Mouse (Mus musculus) heart, embryonic 16.5 days (tissue): ENCODE measurements around the gene Mocs3. TPM values are rescaled to one million over a fixed set of nuclear protein-coding genes. Genes with fewer than 3 reads are reported as not detected.

Source experiments
- ATAC-seq: fragments of 200-750 bp; cut with Nextera tagmentation; replicated peaks from 2 replicates; pipeline ENCODE4 v1.8.0; 2017; ENCODE audit warnings: moderate number of reproducible peaks; ENCODE audit not compliant: insufficient read depth, low FRiP score; ENCODE audit errors: extremely low read depth
- H3K27ac ChIP-seq: fragments of 300-500 bp; sonication (generic); 2 replicates; pipeline ENCODE4 v1.5.1; 2014; ENCODE audit warnings: mild to moderate bottlenecking, low read length, control low read depth, moderate library complexity
- H3K27me3 ChIP-seq: fragments of 300-500 bp; sonication (generic); 2 replicates; pipeline ENCODE4 v1.6.1; 2014; ENCODE audit warnings: low read length, mixed read lengths; ENCODE audit not compliant: control insufficient read depth, insufficient read depth
- H3K36me3 ChIP-seq: fragments of 300-500 bp; sonication (generic); 2 replicates; pipeline ENCODE4 v1.6.1; 2014; ENCODE audit not compliant: control insufficient read depth, insufficient read depth
- H3K4me1 ChIP-seq: fragments of 300-500 bp; sonication (generic); 2 replicates; pipeline ENCODE4 v1.6.1; 2014; ENCODE audit warnings: low read length, mixed read lengths; ENCODE audit not compliant: control insufficient read depth, insufficient read depth
- H3K4me2 ChIP-seq: fragments of 300-500 bp; sonication (generic); 2 replicates; pipeline ENCODE4 v1.6.1; 2014; ENCODE audit warnings: low read depth, mild to moderate bottlenecking, control low read depth, low read length
- H3K4me3 ChIP-seq: fragments of 300-500 bp; sonication (generic); 2 replicates; pipeline ENCODE4 v1.5.1; 2014; ENCODE audit warnings: mild to moderate bottlenecking, control low read depth, low read length
- H3K9ac ChIP-seq: fragments of 300-500 bp; sonication (generic); 2 replicates; pipeline ENCODE4 v1.6.1; 2014; ENCODE audit warnings: low read length, control low read depth
- H3K9me3 ChIP-seq: fragments of 300-500 bp; sonication (generic); replicated peaks from 2 replicates; pipeline ENCODE4 v1.6.1; 2016; ENCODE audit warnings: low read length; ENCODE audit not compliant: control insufficient read depth
- WGBS: fragments of 180-500 bp; shearing (Covaris S2); extraction: QIAGEN DNeasy Blood & Tissue Kit; methylation state at CpG from one replicate; pipeline ENCODE4 v1.1.7; 2014; 5-methylcytosine and 5-hydroxymethylcytosine counted together
- polyA plus RNA-seq: library from polyadenylated mRNA; unstranded; fragments of >200 nt; fragmentation: Nextera tagmentation; extraction: Ambion mirVana; gene quantifications from 2 replicates; pipeline ENCODE4 v1.2.1, GENCODE M21; 2015

Gene Mocs3
- polyA plus RNA-seq, 1 experiment from 2014 or later, result 4.3 TPM

DNA sequence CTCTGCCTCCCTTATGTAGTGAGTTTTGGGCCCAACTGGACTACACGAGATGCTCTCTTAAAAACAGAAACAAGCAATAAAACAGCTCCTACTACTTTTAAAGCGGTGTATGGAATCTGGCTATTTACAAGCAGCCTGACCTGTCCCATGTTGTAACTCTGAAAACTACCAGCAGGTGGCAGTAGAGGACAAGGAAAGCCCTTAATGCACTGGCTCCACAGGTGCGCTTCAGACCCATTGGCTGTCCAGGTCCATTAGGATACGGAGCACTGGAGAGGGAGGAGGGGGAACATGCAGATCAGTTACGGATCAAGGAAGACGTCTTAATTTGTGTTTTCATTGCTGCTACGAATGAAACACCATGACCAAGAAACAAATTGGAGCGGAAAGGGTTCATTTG, 19.8 kb downstream of the Mocs3 start:
- H3K4me1 ChIP-seq, result no peaks in the 10 kb centered on the region
- no peak for ATAC-seq
- no peak overlapping the region for H3K9ac ChIP-seq
- peaks cover 28% of the 10 kb centered on the region for H3K27me3 ChIP-seq
- no peak overlapping the region for H3K27ac ChIP-seq
- H3K36me3 ChIP-seq, result no peaks in the 10 kb centered on the region
- WGBS, result 16% methylated on average over 8 of the region's 8 CpGs
- no peak overlapping the region for H3K4me2 ChIP-seq
- no peak overlapping the region for H3K4me3 ChIP-seq
- H3K9me3 ChIP-seq, result no peaks in the 10 kb centered on the region

- no peaks in the 10 kb centered on the region for H3K4me1 ChIP-seq
- ATAC-seq, result no peak
- no peak overlapping the region for H3K27ac ChIP-seq
- no peak overlapping the region for H3K4me3 ChIP-seq
- WGBS, result 10% methylated on average over 16 of the region's 16 CpGs
- no peak overlapping the region for H3K4me2 ChIP-seq
- no peaks in the 10 kb centered on the region for H3K36me3 ChIP-seq
- no peak overlapping the region for H3K9ac ChIP-seq
- peaks cover 30% of the 10 kb centered on the region for H3K27me3 ChIP-seq
- H3K9me3 ChIP-seq, result no peaks in the 10 kb centered on the region
These were observed 22.3 kb downstream of the Mocs3 start for GRCm38 (mm10) chr2:168252639-168253292.

DNA sequence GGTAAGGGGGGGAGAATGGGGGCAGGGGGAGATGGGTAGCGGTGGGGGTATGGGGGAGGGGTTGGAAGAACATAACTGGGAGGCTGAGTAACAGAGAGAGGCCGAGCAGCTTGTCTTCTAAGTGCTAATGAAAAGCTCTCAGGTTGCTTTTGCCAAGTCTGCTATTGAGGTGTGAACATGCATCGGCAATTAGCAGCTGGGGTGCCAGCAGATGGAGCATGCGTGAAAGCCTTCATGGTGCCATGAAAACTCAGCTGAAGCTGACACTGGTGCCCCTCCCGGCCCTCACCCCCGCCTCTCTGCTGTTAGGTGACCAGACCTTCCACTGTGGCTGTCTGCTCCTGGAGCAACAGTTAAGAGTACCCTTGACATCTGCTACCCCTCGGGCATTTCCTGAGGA, 23.4 kb downstream of the Mocs3 start:
- peaks cover 30% of the 10 kb centered on the region for H3K27me3 ChIP-seq
- H3K4me3 ChIP-seq, result no peak overlapping the region
- H3K36me3 ChIP-seq, result no peaks in the 10 kb centered on the region
- H3K9ac ChIP-seq, result no peak overlapping the region
- WGBS, result 18% methylated on average over 7 of the region's 7 CpGs
- no peak for ATAC-seq
- no peaks in the 10 kb centered on the region for H3K4me1 ChIP-seq
- no peaks in the 10 kb centered on the region for H3K9me3 ChIP-seq
- no peak overlapping the region for H3K27ac ChIP-seq
- no peak overlapping the region for H3K4me2 ChIP-seq

DNA sequence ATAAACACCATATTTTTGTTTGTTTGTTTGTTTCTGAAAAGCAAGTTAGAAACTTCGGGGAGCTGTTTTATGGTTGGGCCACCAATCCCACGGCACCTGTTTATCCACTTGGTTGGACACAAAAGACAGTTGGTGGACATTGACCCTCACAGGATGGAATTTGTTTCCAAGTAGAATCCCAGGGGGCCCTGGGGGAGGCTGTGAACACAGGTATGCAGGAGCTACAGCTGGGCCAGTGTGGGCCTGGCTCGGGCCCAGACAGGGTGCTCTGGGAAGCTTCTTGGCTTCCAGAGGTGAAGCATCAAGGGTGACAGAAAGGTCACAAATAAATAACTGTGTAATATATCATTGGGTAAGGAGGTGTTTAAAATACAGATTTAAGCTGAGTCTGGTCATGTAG, 26.1 kb downstream of the Mocs3 start:
- H3K4me1 ChIP-seq, result no peaks in the 10 kb centered on the region
- H3K9ac ChIP-seq, result no peak overlapping the region
- no peaks in the 10 kb centered on the region for H3K9me3 ChIP-seq
- ATAC-seq, result no peak
- no peak overlapping the region for H3K4me2 ChIP-seq
- H3K27me3 ChIP-seq, result peaks cover 33% of the 10 kb centered on the region
- no peaks in the 10 kb centered on the region for H3K36me3 ChIP-seq
- no peak overlapping the region for H3K4me3 ChIP-seq
- 77% methylated on average over 3 of the region's 3 CpGs for WGBS
- no peak overlapping the region for H3K27ac ChIP-seq

GRCm38 (mm10) chr2:168257188-168257587, 26.8 kb downstream of the Mocs3 start:
- H3K4me3 ChIP-seq, result no peak overlapping the region
- H3K9me3 ChIP-seq, result no peaks in the 10 kb centered on the region
- no peak overlapping the region for H3K27ac ChIP-seq
- peaks cover 38% of the 10 kb centered on the region for H3K27me3 ChIP-seq
- ATAC-seq, result no peak
- WGBS, result 82% methylated on average over 4 of the region's 4 CpGs
- H3K36me3 ChIP-seq, result no peaks in the 10 kb centered on the region
- H3K9ac ChIP-seq, result no peak overlapping the region
- no peak overlapping the region for H3K4me2 ChIP-seq
- H3K4me1 ChIP-seq, result no peaks in the 10 kb centered on the region

GRCm38 (mm10) chr2:168259046-168259445, 28.6 kb downstream of the Mocs3 start:
- Histone ChIP-seq H3K4me2 (no peak overlapping the region), H3K27me3 (peaks cover 41% of the 10 kb centered on the region), H3K9ac (no peak overlapping the region), H3K27ac (no peak overlapping the region), H3K4me1 (no peaks in the 10 kb centered on the region), H3K4me3 (no peak overlapping the region), H3K36me3 (no peaks in the 10 kb centered on the region), H3K9me3 (no peaks in the 10 kb centered on the region)
- ATAC-seq, result no peak
- 70% methylated on average over 8 of the region's 8 CpGs for WGBS

DNA sequence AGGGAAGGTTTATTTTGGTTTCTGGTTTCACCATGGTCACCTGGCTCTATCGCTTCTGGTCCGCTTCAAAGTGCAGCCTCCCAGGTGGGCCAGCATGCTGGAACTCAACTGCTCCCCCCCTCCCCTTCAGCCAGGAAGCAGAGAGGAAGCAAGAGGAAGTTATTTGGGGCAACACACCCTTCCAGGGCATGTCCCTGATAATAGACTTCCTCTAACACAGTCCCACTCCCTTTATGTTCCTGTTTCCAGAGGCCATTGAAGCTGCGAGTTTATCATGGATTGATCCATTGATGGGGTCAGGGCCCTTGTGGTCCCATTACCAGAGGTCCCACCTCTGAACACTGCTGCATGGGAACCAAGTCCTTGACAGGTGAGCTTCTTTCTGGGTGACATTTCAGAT, 29.7 kb downstream of the Mocs3 start:
- no peaks in the 10 kb centered on the region for H3K9me3 ChIP-seq
- H3K9ac ChIP-seq, result no peak overlapping the region
- 60% methylated on average over 3 of the region's 3 CpGs for WGBS
- H3K27ac ChIP-seq, result no peak overlapping the region
- H3K4me1 ChIP-seq, result no peaks in the 10 kb centered on the region
- H3K36me3 ChIP-seq, result no peaks in the 10 kb centered on the region
- no peak overlapping the region for H3K4me2 ChIP-seq
- H3K27me3 ChIP-seq, result peaks cover 35% of the 10 kb centered on the region
- H3K4me3 ChIP-seq, result no peak overlapping the region
- ATAC-seq, result no peak

GRCm38 (mm10) chr2:168260900-168261299, 30.5 kb downstream of the Mocs3 start:
- Histone ChIP-seq H3K4me1 (no peaks in the 10 kb centered on the region), H3K4me2 (no peak overlapping the region), H3K36me3 (no peaks in the 10 kb centered on the region), H3K9me3 (no peaks in the 10 kb centered on the region), H3K9ac (no peak overlapping the region), H3K4me3 (no peak overlapping the region), H3K27me3 (peaks cover 32% of the 10 kb centered on the region), H3K27ac (no peak overlapping the region)
- no peak for ATAC-seq
- WGBS, result 83% methylated on average over 10 of the region's 10 CpGs

DNA sequence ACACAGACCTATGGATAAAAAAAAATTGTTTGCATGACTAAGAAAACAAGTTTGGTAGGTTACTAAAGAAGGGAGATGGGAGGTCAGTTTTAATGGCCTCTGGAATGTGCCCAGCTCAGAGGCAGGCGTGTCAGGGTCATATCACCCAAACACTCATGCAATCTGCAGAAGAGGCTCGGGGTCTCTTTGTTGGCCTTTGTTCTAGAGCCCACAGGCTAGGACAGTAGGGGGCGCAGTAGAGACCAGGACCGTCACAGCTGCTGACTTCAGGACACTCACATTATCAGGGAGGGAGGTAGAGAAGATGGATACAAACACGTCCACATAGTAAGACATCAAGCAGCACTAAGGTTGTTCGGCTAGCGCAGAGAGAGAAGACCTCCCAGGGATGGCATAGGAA, 37.6 kb downstream of the Mocs3 start:
- Histone ChIP-seq H3K9me3 (no peaks in the 10 kb centered on the region), H3K27me3 (peaks cover 57% of the 10 kb centered on the region), H3K9ac (no peak overlapping the region), H3K27ac (no peak overlapping the region), H3K4me1 (no peaks in the 10 kb centered on the region), H3K4me3 (no peak overlapping the region), H3K4me2 (no peak overlapping the region), H3K36me3 (no peaks in the 10 kb centered on the region)
- no peak for ATAC-seq
- WGBS, result 22% methylated on average over 7 of the region's 7 CpGs
